Mouse (Mus musculus): ENCODE results near the gene Xpo1. TPM values are rescaled to one million over a fixed set of nuclear protein-coding genes. Genes with fewer than 3 reads are reported as not detected.

Xpo1 gene
- 96.7 TPM for polyA plus RNA-seq (2017; shearing (Covaris generic))

DNA sequence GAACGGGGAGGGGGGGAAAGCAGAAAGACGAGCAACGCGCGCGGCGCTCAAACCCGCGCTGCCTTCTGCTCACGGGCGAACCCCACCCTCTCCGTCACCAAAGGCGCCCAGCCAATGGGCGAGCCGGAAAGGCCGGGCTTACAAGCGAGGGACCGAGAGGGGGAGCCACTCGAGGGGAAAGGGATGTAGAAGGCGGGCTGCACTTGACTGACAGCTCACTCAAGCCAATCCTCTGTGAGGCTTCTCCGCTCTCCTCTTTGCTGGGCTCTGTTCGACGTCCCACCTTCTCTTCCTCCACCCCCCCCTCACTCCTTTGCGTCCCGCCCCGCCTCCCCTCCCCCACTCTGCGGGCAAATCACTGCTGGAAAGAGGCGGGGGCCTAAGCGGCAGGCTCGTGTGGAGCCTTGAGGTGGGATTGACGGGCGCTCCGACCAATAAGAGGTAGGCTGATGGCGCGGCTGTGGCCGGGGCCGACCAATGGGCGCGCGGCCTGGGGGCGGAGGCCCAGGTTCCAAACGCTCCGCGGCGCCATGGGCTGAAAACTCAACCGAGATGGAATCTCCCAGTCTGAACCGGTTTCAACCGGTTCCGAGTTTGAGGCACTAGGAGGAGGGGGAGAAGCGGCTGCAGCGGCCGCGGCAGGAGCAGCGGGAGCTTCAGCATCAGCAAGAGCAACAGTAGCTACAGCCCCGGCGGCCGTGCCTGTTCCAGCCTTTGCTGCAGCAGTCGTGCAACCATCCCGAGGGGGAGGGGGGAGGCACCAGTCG, at the start of gene Xpo1:
Xpo1 (plus strand) TSS at position 615 of the 767 bp plus-strand sequence.

DNA sequence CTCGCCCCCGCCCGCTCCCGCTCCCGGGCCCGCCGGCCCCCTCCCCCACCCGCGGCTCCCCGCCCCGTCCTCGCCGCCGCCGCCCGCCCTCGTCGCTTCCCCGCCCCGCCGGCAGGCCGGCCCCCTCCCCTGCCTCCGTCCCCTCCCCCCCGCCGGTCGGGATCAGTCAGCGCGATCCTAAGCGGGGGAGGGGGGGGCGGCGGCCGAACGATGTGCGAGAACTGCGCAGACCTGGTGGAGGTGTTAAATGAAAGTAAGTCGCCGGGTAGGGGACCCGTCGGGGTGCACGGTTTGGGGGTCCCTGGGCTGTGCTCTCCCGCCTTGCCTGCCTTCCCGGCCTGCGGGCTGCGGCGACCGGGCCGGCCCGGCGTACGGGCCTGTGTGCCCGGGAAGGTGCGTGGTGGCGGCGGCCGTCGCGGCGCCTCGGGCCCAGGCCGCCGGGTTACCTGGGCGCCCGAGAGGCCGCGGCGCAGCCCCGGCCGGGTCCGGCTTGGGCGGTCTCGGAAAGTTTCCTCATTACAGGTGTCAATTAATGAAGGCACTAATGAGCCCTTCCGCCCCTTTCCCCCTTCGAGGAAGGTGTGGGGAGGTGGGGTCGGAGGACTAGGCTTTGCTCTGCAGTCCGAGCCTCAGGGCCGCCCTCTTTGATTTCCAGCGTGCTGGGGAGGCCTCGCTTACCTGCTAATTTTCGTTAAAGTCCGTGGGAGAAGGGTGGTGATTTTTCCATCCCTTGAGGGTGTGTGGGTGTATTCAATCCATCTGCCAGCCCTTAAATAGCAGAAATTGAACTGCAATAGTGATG, 51.1 kb downstream of the Xpo1 start, which contains the start of gene Usp34:
Usp34 (plus strand) TSS at position 132 of the 802 bp plus-strand sequence.

Other genes with a start within 250 kb of the Xpo1 start
- 3.2 TPM for gene Fam161a, start 248.5 kb upstream of the Xpo1 start, polyA plus RNA-seq (2017; shearing (Covaris generic))
- gene Usp34, start 50.9 kb downstream of the Xpo1 start, polyA plus RNA-seq (2017; shearing (Covaris generic)), result 19.8 TPM
- gene Ahsa2, start 242.0 kb downstream of the Xpo1 start, polyA plus RNA-seq (2017; shearing (Covaris generic)), result 77.0 TPM

Data from inflammation-experienced regulatory T-cells, adult 16 weeks (primary cell).